24 mouse cellular contexts compared by ENCODE assay signal in the genomic region with DNA sequence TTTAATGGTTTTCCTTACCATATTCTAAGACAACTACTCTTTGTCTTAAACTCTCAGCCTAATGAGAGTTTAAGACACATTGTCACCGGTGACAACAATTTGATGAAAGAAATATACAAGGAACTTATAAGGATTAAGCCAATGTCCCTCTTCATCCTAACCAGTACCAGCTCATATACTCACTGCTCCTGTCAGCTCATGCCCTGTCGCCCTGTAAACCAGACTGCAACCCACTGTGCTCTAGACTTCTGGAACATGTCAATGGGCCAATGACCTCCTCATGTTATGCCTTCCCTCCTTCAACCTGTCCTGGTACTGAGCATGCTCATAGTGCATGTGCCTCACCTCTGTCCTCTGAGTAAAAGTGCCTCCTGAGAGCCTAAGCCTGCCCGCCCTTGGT. TPM values are rescaled to one million over a fixed set of nuclear protein-coding genes. Genes with fewer than 3 reads are reported as not detected.
"Had no signal": no experiment of that assay in that cellular context is flagged by ENCODE, and none has a peak within 500 bp of the region (broad histone marks: within the 10 kb centered on the region; RNA-seq: fewer than 3 reads in every experiment).

No protein-coding gene starts in this region.

- H3K4me3 ChIP-seq: layer of hippocampus, adult 2 months; lung, embryonic 15.5 days; midbrain, embryonic 12.5 days; midbrain, embryonic 15.5 days had no signal

- H3K36me3 ChIP-seq: lung, embryonic 15.5 days; midbrain, embryonic 12.5 days; midbrain, embryonic 15.5 days had no signal

- H3K4me2 ChIP-seq: lung, embryonic 15.5 days; midbrain, embryonic 12.5 days; midbrain, embryonic 15.5 days had no signal

- H3K9ac ChIP-seq: liver, embryonic 14.5 days; lung, embryonic 15.5 days; midbrain, embryonic 12.5 days; midbrain, embryonic 15.5 days had no signal

- H3K9me3 ChIP-seq: lung, embryonic 15.5 days; midbrain, embryonic 12.5 days; midbrain, embryonic 15.5 days had no signal

- H3K4me1 ChIP-seq: midbrain, embryonic 12.5 days had no signal

- H3K27ac ChIP-seq: kidney, postnatal 0 days; layer of hippocampus, adult 2 months; liver, embryonic 14.5 days; lung, embryonic 15.5 days; midbrain, embryonic 12.5 days; midbrain, embryonic 15.5 days; stomach, postnatal 0 days had no signal

- DNase-seq: kidney, adult 2 months; kidney, postnatal 25 days; layer of hippocampus, adult 9-11 months; lung, adult 18-20 months; lung, postnatal 14 days; lung, postnatal 4 days; right cerebral cortex, adult 18-20 months; right cerebral cortex, postnatal 14 days; right cerebral cortex, postnatal 4 days; thymus, postnatal 25 days had no signal

- H3K27me3 ChIP-seq: lung, embryonic 15.5 days; midbrain, embryonic 15.5 days had no signal

- ATAC-seq: intestine, postnatal 0 days; midbrain, embryonic 15.5 days had no signal

RNA-seq across cellular contexts. Expression of a gene that starts 8.3 kb away (rescaled TPM):
- total RNA-seq: layer of hippocampus, adult 2 months; layer of hippocampus, postnatal 25 days; left cerebral cortex, postnatal 25 days; megakaryocyte progenitor cell, adult 5-6 weeks had no signal
- polyA plus RNA-seq: intestine, embryonic 14.5 days; lung, embryonic 15.5 days; midbrain, embryonic 15.5 days; neural tube, embryonic 14.5 days had no signal

RNA-seq across cellular contexts. Expression of a gene that starts 15.0 kb away (rescaled TPM):
- total RNA-seq: layer of hippocampus, adult 2 months; layer of hippocampus, postnatal 25 days; left cerebral cortex, adult 18-20 months; left cerebral cortex, postnatal 25 days; megakaryocyte progenitor cell, adult 5-6 weeks had no signal
